Mouse (Mus musculus): ENCODE data around the gene Cacna1d.

Cacna1d gene

DNA sequence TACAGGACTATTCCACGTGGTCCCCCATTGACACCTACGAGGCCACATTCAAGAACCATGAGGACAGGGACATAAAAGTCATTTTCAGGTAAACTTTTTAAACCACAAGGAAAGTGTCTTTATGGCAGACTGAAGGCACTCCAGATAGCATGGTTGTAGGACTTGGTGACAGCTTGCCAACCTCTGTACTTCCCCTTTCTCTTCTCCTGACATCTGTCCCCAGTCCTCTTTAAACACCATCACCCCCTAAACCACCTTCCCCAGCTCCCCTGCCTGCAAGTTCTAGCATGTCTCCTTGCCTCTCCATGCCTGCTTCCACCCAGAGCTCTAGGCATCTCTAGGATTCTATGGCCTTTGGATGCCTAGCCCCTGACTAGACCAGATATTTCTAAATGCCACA lies 426.4 kb downstream of the Cacna1d start:
- DNase-seq: no peak

GRCm38 (mm10) chr14:30056031-30056766 lies 435.1 kb downstream of the Cacna1d start:
- no peak for DNase-seq

- DNase-seq: no peak
Measured at GRCm38 (mm10) chr14:30054922-30055321, 436.3 kb downstream of the Cacna1d start.

GRCm38 (mm10) chr14:30050280-30050679 lies 441.0 kb downstream of the Cacna1d start:
- DNase-seq: no peak

DNA sequence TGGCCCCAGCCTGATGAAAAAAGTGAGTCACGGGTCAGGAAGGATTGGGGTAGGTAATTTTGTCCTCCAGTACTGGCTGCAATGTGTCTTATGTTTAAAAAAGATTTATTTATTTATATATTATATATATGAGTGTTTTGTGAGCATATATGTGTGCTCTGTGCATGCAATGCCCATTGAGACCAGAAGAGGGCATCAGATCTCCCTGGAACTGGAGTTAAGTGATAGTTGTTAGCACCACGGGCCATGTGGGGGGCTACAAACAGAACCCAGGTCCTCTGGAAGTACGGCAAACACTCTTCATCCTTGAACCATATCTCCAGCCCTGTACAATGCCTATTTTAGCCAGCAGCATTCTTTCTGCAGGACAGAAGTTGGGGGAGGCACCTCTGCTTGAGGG lies 443.2 kb downstream of the Cacna1d start:
- no peak for DNase-seq

- DNase-seq: no peak
Measured at GRCm38 (mm10) chr14:30046976-30047375, 444.3 kb downstream of the Cacna1d start.

- DNase-seq: no peak
Measured at GRCm38 (mm10) chr14:30045704-30046220, 445.5 kb downstream of the Cacna1d start.

GRCm38 (mm10) chr14:30045239-30045638 lies 446.0 kb downstream of the Cacna1d start:
- DNase-seq: no peak

DNA sequence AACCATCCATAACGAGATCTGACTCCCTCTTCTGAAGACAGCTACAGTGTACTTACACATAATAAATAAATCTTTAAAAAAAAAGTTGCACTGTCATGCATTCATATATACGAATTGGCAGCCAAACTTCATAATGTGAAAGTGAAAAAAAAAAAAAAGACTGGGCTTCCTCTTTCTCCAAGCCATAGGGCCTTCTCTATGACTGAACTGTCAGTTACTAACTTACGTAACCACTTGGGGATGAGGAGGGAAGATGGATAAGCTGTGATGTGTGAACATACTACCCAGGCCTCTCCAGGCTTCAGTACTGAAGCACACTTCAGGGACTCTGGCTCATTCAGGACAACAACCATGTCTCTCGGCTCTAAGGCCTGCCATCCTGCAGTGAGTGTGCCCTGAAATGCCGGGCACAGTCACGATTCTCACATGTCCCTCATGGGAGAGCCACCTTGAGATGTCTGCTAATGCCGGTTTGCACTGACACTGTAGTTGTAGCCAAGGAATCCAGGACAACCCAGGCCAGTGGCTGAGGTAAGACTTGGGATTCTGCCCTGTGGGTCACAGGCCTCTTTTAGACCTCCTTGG lies 447.8 kb downstream of the Cacna1d start:
- no peak for DNase-seq

DNA sequence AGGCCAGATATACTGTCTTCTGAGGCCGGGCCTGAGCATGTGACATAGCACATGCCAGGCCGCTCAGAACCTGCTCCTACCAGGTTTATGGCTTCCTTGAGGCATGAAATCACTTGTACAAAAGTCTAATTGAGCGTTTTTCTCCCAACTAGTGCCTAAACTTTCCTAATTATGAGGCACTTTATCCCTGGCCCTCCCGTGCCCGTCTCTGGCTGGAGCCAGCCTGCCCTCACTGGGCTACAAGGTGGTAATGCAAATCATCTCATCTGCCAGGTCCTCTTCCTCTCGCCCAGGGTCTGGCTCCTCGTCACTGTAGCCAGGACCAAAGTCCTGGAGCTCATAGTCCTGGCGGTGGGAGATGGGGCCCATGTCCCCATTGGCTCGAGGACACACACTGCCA lies 449.4 kb downstream of the Cacna1d start:
- DNase-seq: no peak

DNA sequence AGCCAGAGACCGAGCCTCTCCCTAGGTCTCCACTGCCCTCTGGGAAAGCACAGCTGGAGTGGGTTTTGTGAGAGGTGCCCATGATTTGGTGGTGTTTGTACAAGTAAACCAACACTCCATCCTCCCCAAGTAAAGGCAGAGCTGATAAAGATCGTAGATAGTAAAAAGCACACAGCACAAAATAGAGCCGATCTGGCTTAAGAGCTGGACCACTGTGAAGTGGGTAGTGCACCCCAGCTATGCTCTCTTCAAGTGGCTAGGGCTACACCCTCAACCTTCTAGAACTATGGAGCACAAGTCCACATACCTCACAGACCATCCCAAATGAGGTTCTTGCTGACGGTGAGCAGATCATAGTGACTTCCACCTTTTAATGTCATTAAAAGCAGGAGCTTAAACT lies 451.8 kb downstream of the Cacna1d start:
- DNase-seq: no peak

GRCm38 (mm10) chr14:30038431-30038830 lies 452.8 kb downstream of the Cacna1d start:
- DNase-seq: no peak

GRCm38 (mm10) chr14:30033405-30033804 lies 457.9 kb downstream of the Cacna1d start:
- DNase-seq: no peak

DNA sequence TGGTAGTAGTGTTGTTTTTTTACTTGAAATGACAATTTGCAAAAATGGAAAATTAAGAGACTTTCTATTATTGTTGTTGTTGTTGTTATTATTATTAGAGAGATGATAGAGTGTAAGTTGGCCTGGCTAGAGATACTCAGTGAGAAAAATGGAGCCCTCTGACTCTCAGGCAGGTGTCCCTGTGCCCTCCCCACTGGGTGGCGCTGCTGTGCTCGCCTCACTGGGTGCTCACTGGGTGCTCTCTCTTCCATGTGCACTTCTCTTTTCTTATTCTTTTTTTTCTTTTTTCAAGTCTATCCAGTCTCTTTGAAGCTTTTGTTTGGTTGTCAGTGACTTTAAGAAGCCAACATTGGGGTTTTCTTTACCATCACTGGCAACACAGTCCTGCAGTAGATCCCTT lies 463.9 kb downstream of the Cacna1d start:
- DNase-seq: peak; percentile 28

GRCm38 (mm10) chr14:30024387-30024786 lies 466.9 kb downstream of the Cacna1d start:
- DNase-seq: no peak

- no peak for DNase-seq
Measured at GRCm38 (mm10) chr14:30022471-30022870, 468.8 kb downstream of the Cacna1d start.

- no peak for DNase-seq
Measured at GRCm38 (mm10) chr14:30019792-30020575, 471.3 kb downstream of the Cacna1d start.

DNA sequence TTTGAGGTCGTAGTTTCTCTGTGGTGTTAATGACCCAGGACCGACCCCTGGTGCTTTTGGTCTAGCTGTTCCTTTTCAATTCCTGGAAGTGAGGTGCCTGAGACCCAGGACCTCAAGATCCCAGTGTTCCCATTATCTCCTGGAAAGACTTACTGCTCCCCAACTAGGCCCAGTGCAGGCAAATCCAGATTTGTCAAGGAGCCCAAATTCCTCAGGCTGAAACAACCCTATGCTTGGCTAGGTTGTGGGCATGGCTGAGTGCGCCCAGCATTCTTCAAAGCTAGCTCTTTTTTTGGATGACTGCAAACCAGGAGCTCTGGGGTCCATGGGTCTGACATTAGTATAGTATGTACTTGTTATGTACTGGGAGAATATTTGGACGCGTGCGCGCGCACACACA lies 471.9 kb downstream of the Cacna1d start:
- no peak for DNase-seq

- no peak for DNase-seq
Measured at GRCm38 (mm10) chr14:30018846-30019245, 472.4 kb downstream of the Cacna1d start.

DNA sequence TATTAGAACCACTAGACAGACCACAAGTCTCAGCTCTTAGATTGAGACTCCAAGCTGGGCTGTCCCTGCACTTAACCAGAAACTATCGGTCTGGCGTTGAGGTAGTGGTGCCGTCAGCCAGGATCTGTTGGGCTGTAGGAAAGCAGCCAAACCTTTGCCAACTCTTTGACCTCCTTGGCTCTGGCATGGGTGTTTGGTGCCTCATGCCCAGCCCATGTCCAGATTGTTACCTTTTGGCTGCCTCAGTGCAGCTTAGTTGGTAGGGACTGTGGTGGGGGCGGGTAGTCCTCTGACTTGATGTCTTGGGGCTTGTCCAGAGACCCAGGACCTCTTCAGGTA lies 472.8 kb downstream of the Cacna1d start:
- no peak for DNase-seq

- no peak for DNase-seq
Measured at GRCm38 (mm10) chr14:30017794-30018462, 473.3 kb downstream of the Cacna1d start.

GRCm38 (mm10) chr14:30016666-30017065 lies 474.6 kb downstream of the Cacna1d start:
- DNase-seq: no peak

DNA sequence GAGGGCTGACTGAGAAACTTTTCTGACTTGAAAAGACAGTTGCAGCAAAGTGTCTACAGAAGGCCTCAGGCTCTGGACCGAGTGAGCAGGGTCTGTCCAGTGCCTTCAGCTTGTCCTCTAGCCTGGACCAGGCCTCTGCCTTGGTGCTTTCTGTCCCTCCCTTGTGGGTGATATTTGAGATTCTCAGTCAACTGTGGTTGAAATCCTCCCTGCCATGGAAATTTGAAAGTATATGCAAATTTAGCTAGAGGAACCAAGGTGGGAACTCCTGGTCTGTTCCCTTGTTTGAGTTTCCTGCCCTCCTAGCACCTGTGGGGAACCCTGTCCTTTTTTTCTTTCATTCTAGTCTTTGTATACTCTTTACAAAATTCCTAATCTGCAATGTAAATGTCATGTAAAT lies 476.2 kb downstream of the Cacna1d start:
- no peak for DNase-seq
